Mouse (Mus musculus) retina, postnatal 7 days (tissue): Measurements from ENCODE around the gene 4931406P16Rik.
"Not testable (repeated sequence)": the region's sequence is repeated elsewhere in the genome, so short reads cannot be mapped to it uniquely, and the experiment has no call there.

ENCODE experiments used
- DNase-seq: peaks from one replicate; pipeline ENCODE4 v3.0.0-alpha.2; 2012; ENCODE audit warnings: low read depth, low spot score

4931406P16Rik gene

GRCm38 (mm10) chr7:34313443-34313875, at the start of gene 4931406P16Rik:
Gene 4931406P16Rik (minus strand): TSS chr7:34313551.
- DNase-seq: peak; percentile 71

- DNase-seq: peak; percentile 34
Measured at GRCm38 (mm10) chr7:34355629-34356028, 42.3 kb upstream of the 4931406P16Rik start.

- DNase-seq: no peak
Measured at GRCm38 (mm10) chr7:34351997-34352396, 38.6 kb upstream of the 4931406P16Rik start.

- DNase-seq: no peak
Measured at GRCm38 (mm10) chr7:34350166-34350565, 36.8 kb upstream of the 4931406P16Rik start.

- DNase-seq: no peak
Measured at GRCm38 (mm10) chr7:34348011-34348410, 34.7 kb upstream of the 4931406P16Rik start.

GRCm38 (mm10) chr7:34347041-34347440, 33.7 kb upstream of the 4931406P16Rik start:
- DNase-seq: no peak

GRCm38 (mm10) chr7:34346505-34346904, 33.2 kb upstream of the 4931406P16Rik start:
- no peak for DNase-seq

GRCm38 (mm10) chr7:34342040-34342793, 28.9 kb upstream of the 4931406P16Rik start:
- no peak for DNase-seq

GRCm38 (mm10) chr7:34340841-34341240, 27.5 kb upstream of the 4931406P16Rik start:
- no peak for DNase-seq

GRCm38 (mm10) chr7:34339164-34339489, 25.8 kb upstream of the 4931406P16Rik start:
- no peak for DNase-seq

- no peak for DNase-seq
Measured at GRCm38 (mm10) chr7:34338445-34339163, 25.3 kb upstream of the 4931406P16Rik start.

GRCm38 (mm10) chr7:34337268-34337667, 23.9 kb upstream of the 4931406P16Rik start:
- DNase-seq: no peak

- not testable (repeated sequence) for DNase-seq
Measured at GRCm38 (mm10) chr7:34336545-34336944, 23.2 kb upstream of the 4931406P16Rik start.

- no peak for DNase-seq
Measured at GRCm38 (mm10) chr7:34327493-34327892, 14.1 kb upstream of the 4931406P16Rik start.

- no peak for DNase-seq
Measured at GRCm38 (mm10) chr7:34324857-34325256, 11.5 kb upstream of the 4931406P16Rik start.

- DNase-seq: no peak
Measured at GRCm38 (mm10) chr7:34324005-34324404, 10.7 kb upstream of the 4931406P16Rik start.

- no peak for DNase-seq
Measured at GRCm38 (mm10) chr7:34323351-34323750, 10.0 kb upstream of the 4931406P16Rik start.

- no peak for DNase-seq
Measured at GRCm38 (mm10) chr7:34321958-34322357, 8.6 kb upstream of the 4931406P16Rik start.

GRCm38 (mm10) chr7:34321119-34321518, 7.8 kb upstream of the 4931406P16Rik start:
- DNase-seq: no peak

- no peak for DNase-seq
Measured at GRCm38 (mm10) chr7:34319957-34320356, 6.6 kb upstream of the 4931406P16Rik start.

GRCm38 (mm10) chr7:34319123-34319522, 5.8 kb upstream of the 4931406P16Rik start:
- no peak for DNase-seq

GRCm38 (mm10) chr7:34317901-34318476, 4.6 kb upstream of the 4931406P16Rik start:
- DNase-seq: no peak
